Mouse (Mus musculus) spleen, embryonic (tissue): ENCODE results near the gene Aebp1.

Source experiments
- CTCF ChIA-PET: fragments of 350-600 bp; sonication (Branson Sonifier 250); formaldehyde crosslinking; loops from one replicate; lab custom pipeline; 2022; lab: Charles Lee

Aebp1 gene

GRCm38 (mm10) chr11:5892810-5893368 is 31.1 kb downstream of the Aebp1 start:
- CTCF ChIA-PET: no interaction called here

- CTCF ChIA-PET: interaction anchor here (0.6 kb wide), 1 partner anchor 95 kb away, joined by 3 read pairs; no protein-coding TSS in a partner anchor
Measured at GRCm38 (mm10) chr11:5893807-5894206, 32.1 kb downstream of the Aebp1 start.

GRCm38 (mm10) chr11:5897230-5897629 is 35.5 kb downstream of the Aebp1 start:
- CTCF ChIA-PET: no interaction called here

- CTCF ChIA-PET: no interaction called here
Measured at GRCm38 (mm10) chr11:5897839-5898238, 36.1 kb downstream of the Aebp1 start.

GRCm38 (mm10) chr11:5898531-5898930 is 36.8 kb downstream of the Aebp1 start, which contains the start of gene Myl7:
Gene Myl7, minus strand, starts transcription at chr11:5898782.
- CTCF ChIA-PET: no interaction called here

- CTCF ChIA-PET: no interaction called here
Measured at GRCm38 (mm10) chr11:5899286-5899685, 37.5 kb downstream of the Aebp1 start.

- CTCF ChIA-PET: no interaction called here
Measured at GRCm38 (mm10) chr11:5901320-5901719, 39.6 kb downstream of the Aebp1 start.

- CTCF ChIA-PET: no interaction called here
Measured at GRCm38 (mm10) chr11:5901950-5902349, 40.2 kb downstream of the Aebp1 start.

GRCm38 (mm10) chr11:5902390-5902789 is 40.6 kb downstream of the Aebp1 start:
- CTCF ChIA-PET: no interaction called here

- CTCF ChIA-PET: no interaction called here
Measured at GRCm38 (mm10) chr11:5903844-5904243, 42.1 kb downstream of the Aebp1 start.

- CTCF ChIA-PET: no interaction called here
Measured at GRCm38 (mm10) chr11:5904357-5904756, 42.6 kb downstream of the Aebp1 start.

GRCm38 (mm10) chr11:5904871-5905270 is 43.1 kb downstream of the Aebp1 start:
- CTCF ChIA-PET: no interaction called here

GRCm38 (mm10) chr11:5905778-5906518 is 44.2 kb downstream of the Aebp1 start:
- CTCF ChIA-PET: interaction anchor here (0.5 kb wide), 1 partner anchor 79 kb away, joined by 9 read pairs; no protein-coding TSS in a partner anchor

- CTCF ChIA-PET: interaction anchor here (0.6 kb wide), 1 partner anchor 17 kb away, joined by 3 read pairs; no protein-coding TSS in a partner anchor
Measured at GRCm38 (mm10) chr11:5907096-5907495, 45.3 kb downstream of the Aebp1 start.

- CTCF ChIA-PET: interaction anchor here (0.5 kb wide), 2 partner anchors 29 to 94 kb away, joined by 3 to 11 read pairs; no protein-coding TSS in a partner anchor
Measured at GRCm38 (mm10) chr11:5908642-5909041, 46.9 kb downstream of the Aebp1 start.

- CTCF ChIA-PET: no interaction called here
Measured at GRCm38 (mm10) chr11:5912635-5913034, 50.9 kb downstream of the Aebp1 start.

- CTCF ChIA-PET: interaction anchor here (0.5 kb wide), 2 partner anchors 39 to 243 kb away, joined by 4 to 12 read pairs; no protein-coding TSS in a partner anchor
Measured at GRCm38 (mm10) chr11:5913256-5913655, 51.5 kb downstream of the Aebp1 start.

GRCm38 (mm10) chr11:5913936-5914335 is 52.2 kb downstream of the Aebp1 start:
- CTCF ChIA-PET: no interaction called here

GRCm38 (mm10) chr11:5914940-5915339 is 53.2 kb downstream of the Aebp1 start:
- CTCF ChIA-PET: no interaction called here

- CTCF ChIA-PET: interaction anchor here (0.6 kb wide), 1 partner anchor 10 kb away, joined by 6 read pairs; no protein-coding TSS in a partner anchor
Measured at GRCm38 (mm10) chr11:5915429-5916177, 53.9 kb downstream of the Aebp1 start.

GRCm38 (mm10) chr11:5916178-5916548 is 54.4 kb downstream of the Aebp1 start:
- CTCF ChIA-PET: interaction anchor here (0.6 kb wide), 1 partner anchor 9 kb away, joined by 6 read pairs; no protein-coding TSS in a partner anchor

GRCm38 (mm10) chr11:5918111-5918510 is 56.4 kb downstream of the Aebp1 start:
- CTCF ChIA-PET: no interaction called here
